Mouse (Mus musculus): Measurements from ENCODE around the gene Tmem95.

Tmem95 gene

DNA sequence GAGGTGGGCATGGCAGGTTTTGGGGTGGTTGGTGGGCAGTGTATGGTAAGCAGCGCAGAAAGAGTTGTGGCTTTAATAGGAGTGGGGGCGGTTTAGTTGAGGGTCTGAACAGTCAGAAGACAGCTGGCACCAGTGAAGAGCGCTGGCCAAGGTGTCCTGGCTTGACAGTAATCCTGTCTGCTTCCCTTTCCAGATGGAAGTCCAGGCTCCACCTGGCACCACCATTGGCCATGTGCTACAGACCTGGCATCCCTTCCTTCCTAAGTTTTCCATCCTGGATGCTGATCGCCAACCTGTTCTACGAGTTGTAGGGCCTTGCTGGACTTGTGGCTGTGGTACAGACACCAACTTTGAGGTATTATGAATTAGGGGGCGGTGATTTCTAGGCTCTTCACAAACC, 29.8 kb downstream of the Tmem95 start:
- peak in 1 of 2 experiments; percentile 66 for DNase-seq (ENCODE audit: low spot score in 2 of 2)

GRCm38 (mm10) chr11:69846738-69847688, 30.8 kb downstream of the Tmem95 start:
- DNase-seq (ENCODE audit: low spot score in 2 of 2), result peak; percentile 52 to 77

- DNase-seq (ENCODE audit: low spot score in 2 of 2), result peak; percentile 94 to 97
Observed at GRCm38 (mm10) chr11:69846198-69846680, 31.6 kb downstream of the Tmem95 start, which contains the start of gene Plscr3. Plscr3 (plus strand) TSS chr11:69846376.

DNA sequence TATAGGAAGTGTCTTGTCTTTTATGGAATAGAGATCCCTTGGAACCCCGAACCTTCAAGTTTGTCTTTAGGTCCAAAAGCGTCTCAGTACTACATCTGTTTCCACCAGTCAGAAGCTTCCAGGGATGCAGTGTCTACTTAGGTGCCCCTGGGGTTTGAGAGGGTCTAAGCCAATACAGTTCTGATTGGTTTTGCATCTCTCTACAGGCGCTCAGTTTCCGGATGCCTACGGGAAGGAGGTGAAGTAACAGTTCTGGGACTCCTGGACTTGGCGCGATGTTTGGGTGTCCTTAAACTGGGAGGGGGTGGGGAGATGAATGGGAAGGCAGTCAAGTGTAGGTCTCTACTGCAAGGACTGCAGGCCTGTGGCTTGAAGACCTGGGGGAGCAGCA, 39.1 kb downstream of the Tmem95 start:
- peak in 1 of 2 experiments; percentile 20 for DNase-seq (ENCODE audit: low spot score in 2 of 2)

GRCm38 (mm10) chr11:69837952-69838713, 39.7 kb downstream of the Tmem95 start, which contains the start of gene Tmem256:
Tmem256 (plus strand) TSS chr11:69838514.
- DNase-seq (ENCODE audit: low spot score in 2 of 2), result peak; percentile 93 to 94

- DNase-seq (ENCODE audit: low spot score in 2 of 2), result no peak
Observed at GRCm38 (mm10) chr11:69837604-69837951, 40.2 kb downstream of the Tmem95 start, which contains the start of gene Nlgn2. Nlgn2 (minus strand) TSS chr11:69837784.

DNA sequence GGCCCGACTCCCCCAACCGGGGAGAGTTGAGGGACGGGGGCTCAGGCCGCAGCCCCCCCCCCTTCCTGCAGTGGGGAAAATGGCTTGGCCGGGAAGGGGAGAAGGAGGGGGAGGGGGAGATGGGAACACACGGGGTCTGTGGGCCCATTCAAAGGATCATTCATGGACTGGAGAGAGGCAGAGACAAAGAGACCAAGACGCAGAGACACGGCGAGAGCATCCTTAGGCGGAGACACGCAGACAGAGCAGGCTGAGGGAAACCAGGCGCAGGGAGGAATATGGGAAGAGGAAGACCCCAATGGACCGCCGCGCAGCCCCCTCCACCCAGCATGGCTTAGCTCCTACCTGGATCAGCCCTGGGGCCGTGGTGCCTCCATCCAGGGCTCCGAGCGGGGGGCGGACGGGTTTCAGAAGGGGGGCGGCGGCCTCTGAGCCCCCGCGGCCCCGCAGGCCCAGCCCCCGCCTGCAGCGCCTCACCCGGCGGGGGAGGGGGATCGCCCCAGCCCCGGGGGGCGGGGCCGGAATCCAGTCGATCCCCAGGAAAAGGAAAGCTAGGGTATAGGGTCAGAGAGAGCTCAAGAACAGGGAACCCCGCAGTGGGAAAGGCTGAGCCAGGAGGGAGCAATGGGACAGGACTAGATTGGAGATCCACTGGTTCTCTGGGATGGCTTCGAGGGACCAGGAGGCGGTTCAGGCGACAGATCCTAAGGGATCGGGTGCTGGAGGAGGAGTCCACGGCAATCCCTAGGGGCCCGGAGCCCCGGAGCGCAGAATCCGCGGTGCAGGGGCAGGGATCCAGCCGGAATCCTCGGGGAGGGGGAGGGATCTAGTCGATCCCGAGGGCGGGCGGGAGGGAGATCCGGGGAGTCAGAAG, 40.9 kb downstream of the Tmem95 start:
- DNase-seq (ENCODE audit: low spot score in 2 of 2), result peak in 1 of 2 experiments; percentile 72

DNA sequence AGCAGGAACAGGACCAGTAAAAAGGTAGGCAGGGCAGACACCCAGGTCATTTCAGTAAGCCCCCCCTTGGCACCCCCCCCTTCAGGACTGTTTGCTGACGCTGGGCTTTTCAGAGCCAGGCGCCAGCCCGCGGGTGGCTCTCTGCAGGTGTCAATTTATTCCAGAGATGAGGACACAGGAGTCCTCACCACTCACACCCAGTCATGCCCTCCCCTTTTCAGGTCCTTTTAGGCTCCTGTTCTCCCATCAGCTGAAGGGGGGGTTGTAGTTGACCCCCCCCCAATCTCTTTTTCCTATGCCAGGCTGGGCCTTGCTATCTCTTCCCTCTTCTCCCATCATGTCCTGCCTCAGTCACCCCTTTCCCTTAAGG, 41.9 kb downstream of the Tmem95 start:
- DNase-seq (ENCODE audit: low spot score in 2 of 2), result no peak

DNA sequence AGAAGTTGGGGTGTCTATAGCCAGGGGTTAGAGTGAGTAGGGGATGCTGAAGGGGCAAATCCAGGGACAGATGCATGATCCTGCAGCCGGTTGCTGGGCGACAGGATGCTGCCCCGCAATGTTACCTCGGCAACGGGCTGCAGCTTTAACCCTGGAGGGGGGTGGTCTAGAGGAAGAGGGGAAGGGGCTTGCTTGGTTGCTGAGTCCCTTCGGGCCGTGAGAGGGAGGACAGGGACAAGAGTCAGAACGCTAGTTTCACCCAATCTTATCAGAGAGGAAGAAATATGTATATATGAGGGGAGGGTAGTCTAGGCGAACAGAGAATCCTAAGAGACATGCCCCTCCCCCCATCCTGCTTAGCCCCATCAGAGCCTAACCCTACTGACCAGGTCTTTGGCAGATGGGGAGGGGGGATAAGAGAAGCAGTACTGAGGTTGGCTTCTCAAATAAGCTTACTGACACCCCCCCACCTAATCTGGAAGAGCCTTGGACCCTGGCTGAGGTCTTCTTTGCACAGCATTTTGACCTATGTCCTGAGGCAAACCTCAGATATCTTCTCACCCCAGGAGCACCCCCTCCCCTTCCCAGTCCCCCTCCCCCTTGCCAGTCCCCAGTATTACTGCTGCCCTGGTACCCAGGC, 42.4 kb downstream of the Tmem95 start:
- no peak for DNase-seq (ENCODE audit: low spot score in 2 of 2)

DNA sequence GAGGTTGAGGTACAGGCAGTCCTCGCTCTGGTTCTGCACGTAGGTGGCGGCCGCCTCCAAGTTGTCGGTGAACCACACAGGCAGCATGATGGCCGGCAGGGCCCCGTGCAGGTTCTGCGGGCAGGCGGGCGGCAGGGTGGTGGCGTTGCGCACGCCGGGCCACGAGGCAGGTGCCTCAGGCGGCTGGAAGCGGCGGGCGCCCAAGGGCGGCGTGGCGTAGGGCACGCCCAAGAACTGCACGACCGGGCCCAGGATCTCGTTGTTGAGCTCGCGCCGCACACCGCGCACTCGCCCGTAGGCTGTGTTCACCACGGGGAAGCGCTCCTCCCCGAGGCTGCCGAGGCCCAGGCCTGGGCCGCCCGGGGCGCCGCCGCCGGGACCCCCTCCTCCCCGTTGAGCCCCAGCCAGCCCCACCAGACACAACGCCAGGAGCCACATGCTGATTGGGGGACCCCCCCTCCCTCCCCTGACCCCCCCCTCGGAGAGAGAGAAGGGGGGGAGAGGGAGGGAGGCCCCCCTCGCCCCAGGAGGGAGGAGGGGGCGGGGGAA, 43.7 kb downstream of the Tmem95 start:
- DNase-seq (ENCODE audit: low spot score in 2 of 2), result peak; percentile 65 to 86

GRCm38 (mm10) chr11:69833554-69833953, 44.3 kb downstream of the Tmem95 start:
- no peak for DNase-seq (ENCODE audit: low spot score in 2 of 2)

DNA sequence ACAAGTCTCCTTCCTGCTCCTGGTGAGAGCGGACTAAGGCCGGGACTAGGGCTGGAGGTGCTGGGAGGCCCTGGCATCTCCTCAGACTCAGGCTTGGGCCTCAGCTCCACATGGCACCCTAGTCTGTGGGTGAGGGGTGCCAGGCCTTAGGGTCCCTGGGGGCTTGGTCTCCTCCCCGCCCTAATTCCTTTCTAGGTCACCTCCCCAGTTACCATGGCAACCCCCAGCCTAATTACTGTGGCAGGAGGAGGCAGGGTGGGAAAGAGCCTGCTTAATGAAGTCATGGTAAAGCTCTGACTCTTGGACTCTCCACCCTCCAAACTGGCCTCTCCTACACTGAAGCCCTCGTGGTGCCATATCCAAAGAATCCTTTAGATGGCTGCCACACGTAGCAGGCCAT, 49.0 kb downstream of the Tmem95 start:
- DNase-seq (ENCODE audit: low spot score in 2 of 2), result no peak
